Mouse (Mus musculus) liver, adult 2 months (tissue): Measurements from ENCODE around the gene Rhod. TPM values are rescaled to one million over a fixed set of nuclear protein-coding genes. Genes with fewer than 3 reads are reported as not detected.

Experiments
- DNase-seq: peaks from one replicate; pipeline ENCODE4 v3.0.0-alpha.2; 2011; ENCODE audit warnings: low read depth, low spot score; ENCODE audit errors: extremely low read depth
- H3K27ac ChIP-seq: fragments of 200-500 bp; replicated peaks from 2 replicates; pipeline ENCODE4 v1.5.1; 2012; ENCODE audit warnings: low read depth, mild to moderate bottlenecking, control low read depth, inconsistent platforms, low read length; ENCODE audit not compliant: insufficient read depth
- H3K27me3 ChIP-seq: fragments of 200-500 bp; 2 replicates; pipeline ENCODE4 v1.6.1; 2012; ENCODE audit warnings: mild to moderate bottlenecking, moderate library complexity, low read length, inconsistent platforms; ENCODE audit not compliant: control insufficient read depth, insufficient read depth
- H3K36me3 ChIP-seq: fragments of 200-500 bp; 2 replicates; pipeline ENCODE4 v1.6.1; 2012; ENCODE audit warnings: low read length, inconsistent platforms; ENCODE audit not compliant: control insufficient read depth, insufficient read depth
- H3K4me1 ChIP-seq: fragments of 200-500 bp; 2 replicates; pipeline ENCODE4 v1.6.1; 2011; ENCODE audit warnings: low read length; ENCODE audit not compliant: control insufficient read depth, insufficient read depth
- H3K4me3 ChIP-seq: fragments of 200-500 bp; 2 replicates; pipeline ENCODE4 v1.5.1; 2011; ENCODE audit warnings: low read depth, mild to moderate bottlenecking, control low read depth, low read length, moderate library complexity; ENCODE audit not compliant: insufficient read depth
- H3K79me2 ChIP-seq: fragments of 200-500 bp; 2 replicates; pipeline ENCODE4 v1.6.1; 2012; ENCODE audit warnings: inconsistent platforms, mild to moderate bottlenecking, low read length, moderate library complexity; ENCODE audit not compliant: control insufficient read depth, insufficient read depth
- H3K9ac ChIP-seq: fragments of 200-500 bp; 2 replicates; pipeline ENCODE4 v1.6.1; 2012; ENCODE audit warnings: low read depth, mild to moderate bottlenecking, control low read depth, inconsistent platforms, low read length
- CTCF ChIP-seq: fragments of 200-500 bp; IDR thresholded peaks from 2 replicates; pipeline ENCODE4 v1.5.1; 2011; ENCODE audit warnings: low read depth, low read length, control low read depth
- POLR2A ChIP-seq: fragments of 200-500 bp; IDR thresholded peaks from 2 replicates; pipeline ENCODE4 v1.6.1; 2011; ENCODE audit warnings: low read length, control low read depth; ENCODE audit not compliant: insufficient read depth; ENCODE audit errors: extremely low read depth
- WGBS: fragments of 180-500 bp; shearing (Covaris S2); methylation state at CpG from one replicate; pipeline ENCODE4 v1.1.7; 2018; 5-methylcytosine and 5-hydroxymethylcytosine counted together
- polyA plus RNA-seq: library from polyadenylated mRNA; depleted of rRNA; stranded (reverse); fragments of >200 nt; gene quantifications from 2 replicates; pipeline ENCODE4 v1.2.3, GENCODE M21; 2012
- total RNA-seq: library from RNA; depleted of rRNA; stranded (reverse); fragments of >200 nt; gene quantifications from 2 replicates; pipeline ENCODE4 v1.2.3, GENCODE M21; 2014

The Rhod gene
- total and polyA plus RNA-seq, 2 experiments: 23.9 to 34.9 TPM

DNA sequence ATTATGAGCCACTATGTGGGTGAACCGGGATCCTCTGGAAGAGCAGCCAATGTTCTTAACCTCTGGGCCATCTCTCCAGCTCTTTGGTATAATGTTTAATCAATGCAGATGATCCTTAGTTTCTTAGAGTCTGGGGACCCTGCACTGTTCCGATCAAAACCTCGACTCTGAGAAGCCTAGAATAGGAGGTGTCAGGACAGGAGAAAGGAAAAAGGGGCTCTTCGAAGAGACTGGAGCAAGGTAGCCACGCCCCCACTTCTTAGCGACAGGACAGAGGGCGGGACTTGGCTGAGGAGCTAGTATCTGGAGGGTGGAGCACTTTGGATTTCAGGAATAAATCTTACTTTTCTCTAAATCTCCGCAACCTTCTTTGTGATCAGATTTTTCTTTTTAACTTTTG, 990 bp upstream of the Rhod start:
- peak overlapping the region; percentile 89 for H3K27ac ChIP-seq
- peaks cover 31% of the 10 kb centered on the region for H3K4me1 ChIP-seq
- TF ChIP-seq POLR2A: no peak
- no peak for TF ChIP-seq CTCF
- no peaks in the 10 kb centered on the region for H3K27me3 ChIP-seq
- no peaks in the 10 kb centered on the region for H3K36me3 ChIP-seq
- WGBS: 2% methylated on average over 8 of the region's 8 CpGs
- no peak overlapping the region; the same call in 1 of the 2 replicates for H3K4me3 ChIP-seq
- peaks cover 24% of the 10 kb centered on the region for H3K79me2 ChIP-seq
- 0 out of 2 replicates have a peak overlapping the region, but pooled peaks have one; percentile 11 for H3K9ac ChIP-seq
- peak; percentile 83 for DNase-seq

DNA sequence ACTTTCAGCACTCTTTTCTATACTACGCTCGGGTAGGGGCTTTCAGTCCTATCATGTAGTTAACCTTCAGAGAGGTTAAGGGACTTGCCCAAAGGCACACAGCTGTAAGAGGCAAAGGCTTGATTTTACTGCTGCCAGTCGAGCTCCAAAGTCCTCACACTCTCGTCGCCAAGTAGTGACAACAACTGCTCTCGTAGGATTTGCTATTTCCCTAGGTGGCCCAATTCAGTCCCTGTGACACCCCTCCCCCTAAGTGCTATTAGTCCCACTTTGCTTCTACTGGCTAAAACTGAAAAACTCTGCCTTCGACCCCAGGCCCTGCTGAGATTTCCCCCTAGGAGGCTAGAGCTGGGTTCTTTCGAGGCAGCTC, 456 bp downstream of the Rhod start:
- peak overlapping the region; percentile 92 for H3K9ac ChIP-seq
- TF ChIP-seq POLR2A (no peak), CTCF (no peak)
- H3K4me3 ChIP-seq: peak overlapping the region; percentile 84
- peak; percentile 95 for DNase-seq
- peaks cover 28% of the 10 kb centered on the region for H3K79me2 ChIP-seq
- H3K27me3 ChIP-seq: no peaks in the 10 kb centered on the region
- peak overlapping the region; percentile 96 for H3K27ac ChIP-seq
- H3K4me1 ChIP-seq: peaks cover 31% of the 10 kb centered on the region
- H3K36me3 ChIP-seq: no peaks in the 10 kb centered on the region
- 3% methylated on average over 8 of the region's 8 CpGs for WGBS

DNA sequence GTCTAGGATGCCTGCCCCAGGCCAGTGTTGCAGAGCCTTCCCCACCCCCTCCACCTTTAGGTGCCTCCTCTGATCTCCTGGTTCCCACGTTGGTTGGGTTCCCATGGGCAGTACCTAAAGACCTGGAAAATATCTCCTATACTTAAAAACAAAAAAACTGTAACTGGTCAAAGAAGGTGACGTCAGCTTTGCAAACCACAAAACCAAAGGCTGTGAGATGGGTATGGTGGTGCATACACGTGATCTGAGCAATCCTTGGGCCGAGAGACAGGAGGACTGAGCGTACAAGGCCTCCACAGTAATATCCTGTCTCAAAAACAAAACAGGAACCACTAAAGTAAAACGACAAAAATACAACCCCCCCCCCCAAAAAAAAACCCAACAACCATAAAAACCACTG, 1.3 kb downstream of the Rhod start:
- DNase-seq: no peak
- WGBS: 35% methylated on average over 6 of the region's 6 CpGs
- peak overlapping the region; percentile 96 for H3K27ac ChIP-seq
- TF ChIP-seq CTCF (no peak), POLR2A (no peak)
- peak overlapping the region; percentile 92; the same call in 1 of the 2 replicates for H3K9ac ChIP-seq
- H3K4me3 ChIP-seq: peak overlapping the region; percentile 84; the same call in 1 of the 2 replicates
- H3K4me1 ChIP-seq: peaks cover 31% of the 10 kb centered on the region
- no peaks in the 10 kb centered on the region for H3K27me3 ChIP-seq
- H3K36me3 ChIP-seq: no peaks in the 10 kb centered on the region; the same call in none of the 2 replicates
- peaks cover 28% of the 10 kb centered on the region for H3K79me2 ChIP-seq

DNA sequence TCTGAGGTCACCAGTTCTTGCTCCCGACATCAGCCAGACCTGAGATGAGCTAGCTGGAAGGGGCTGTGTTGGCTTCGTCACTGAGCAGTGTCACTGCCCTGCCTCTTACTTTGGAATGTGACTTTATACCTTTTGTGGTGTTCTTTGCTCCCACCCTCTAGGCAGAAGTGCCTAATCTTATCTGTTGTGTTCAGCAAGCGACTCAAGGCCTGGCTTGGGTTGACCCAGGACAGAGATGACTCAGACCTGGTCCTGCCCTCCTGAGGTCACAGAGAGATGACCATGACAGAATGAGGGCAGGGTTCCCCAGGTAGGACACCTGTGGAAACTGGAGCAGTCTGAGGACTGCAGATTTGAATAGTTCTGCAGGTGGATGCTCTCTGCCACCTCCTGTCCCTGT, 3.0 kb downstream of the Rhod start:
- H3K27ac ChIP-seq: no peak overlapping the region
- H3K27me3 ChIP-seq: no peaks in the 10 kb centered on the region
- peaks cover 28% of the 10 kb centered on the region for H3K79me2 ChIP-seq
- peaks cover 4% of the 10 kb centered on the region for H3K36me3 ChIP-seq
- peak; percentile 51 for DNase-seq
- no peak overlapping the region for H3K9ac ChIP-seq
- no peak overlapping the region for H3K4me3 ChIP-seq
- 60% methylated on average over 3 of the region's 3 CpGs for WGBS
- peaks cover 27% of the 10 kb centered on the region for H3K4me1 ChIP-seq
- TF ChIP-seq CTCF (no peak), POLR2A (no peak)

DNA sequence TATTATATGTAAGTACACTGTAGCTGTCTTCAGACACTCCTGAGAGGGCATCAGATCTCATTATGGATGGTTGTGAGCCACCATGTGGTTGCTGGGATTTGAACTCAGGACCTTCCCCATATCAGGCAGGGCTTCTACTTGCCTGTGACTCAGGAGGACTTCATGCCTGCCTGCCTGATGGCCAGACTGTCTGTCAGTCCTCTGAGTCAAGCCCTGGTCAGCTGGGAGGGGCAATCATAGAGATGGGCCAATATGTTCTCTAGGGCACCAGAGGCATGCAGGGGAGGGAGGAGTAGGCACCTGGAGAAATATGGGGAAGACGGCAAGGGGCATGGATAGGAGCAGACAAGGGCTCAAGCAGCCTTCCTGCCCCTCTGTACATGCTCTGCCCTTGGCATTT, 4.2 kb downstream of the Rhod start:
- peaks cover 28% of the 10 kb centered on the region for H3K79me2 ChIP-seq
- TF ChIP-seq CTCF: no peak
- H3K9ac ChIP-seq: no peak overlapping the region
- H3K4me1 ChIP-seq: peaks cover 19% of the 10 kb centered on the region
- H3K36me3 ChIP-seq: peaks cover 8% of the 10 kb centered on the region
- 95% methylated on average over 1 of the region's 1 CpGs for WGBS
- H3K4me3 ChIP-seq: no peak overlapping the region
- no peak overlapping the region for H3K27ac ChIP-seq
- no peaks in the 10 kb centered on the region for H3K27me3 ChIP-seq
- DNase-seq: no peak

DNA sequence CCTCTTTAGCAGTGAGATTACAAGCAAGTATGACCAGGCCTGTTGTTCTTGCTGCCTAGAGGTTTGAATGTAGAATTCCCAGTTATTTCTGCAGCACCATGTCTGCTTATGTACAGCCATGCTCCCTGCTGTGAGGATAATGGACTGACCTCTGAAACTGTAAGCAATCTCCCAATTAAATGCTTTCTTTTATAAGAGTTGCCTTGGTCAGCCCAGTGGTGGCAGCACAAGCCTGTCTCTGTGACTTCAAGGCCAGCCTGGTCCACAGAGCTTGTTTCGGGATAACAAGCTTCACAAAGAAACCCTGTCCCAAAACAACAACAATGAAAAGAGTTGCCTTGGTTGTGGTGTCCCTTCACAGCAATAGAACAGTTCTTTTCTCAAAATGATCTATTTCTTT, 5.5 kb downstream of the Rhod start:
- Histone ChIP-seq H3K27ac (no peak overlapping the region), H3K27me3 (no peaks in the 10 kb centered on the region), H3K9ac (no peak overlapping the region), H3K4me1 (peaks cover 17% of the 10 kb centered on the region), H3K4me3 (no peak overlapping the region), H3K79me2 (peaks cover 28% of the 10 kb centered on the region), H3K36me3 (peaks cover 8% of the 10 kb centered on the region)
- TF ChIP-seq POLR2A: no peak
- peak; percentile 30; the same call in 1 of the 2 replicates for TF ChIP-seq CTCF
- DNase-seq: no peak
- 76% methylated on average over 1 of the region's 1 CpGs for WGBS
